10 mouse cellular contexts compared by ENCODE assay signal in genomic region chr13:72352641-72353181, GRCm38 (mm10).
DNase-seq lines count a peak whose midpoint lies in the region; ATAC-seq and TF ChIP-seq lines count a peak whose summit lies in the region.
"Had no signal": no experiment of that assay in that cellular context is flagged by ENCODE, and none has a peak within 500 bp of the region (broad histone marks: within the 10 kb centered on the region; RNA-seq: fewer than 3 reads in every experiment).

No protein-coding gene starts in this region.

- H3K4me2 ChIP-seq in embryonic facial prominence, embryonic 13.5 days, result peak overlapping the region; percentile 27
- H3K4me2 ChIP-seq in hindbrain, embryonic 15.5 days, result peak overlapping the region; percentile 14
- no peak overlapping the region for H3K4me2 ChIP-seq in heart, embryonic 11.5 days
- H3K4me2 ChIP-seq: heart, embryonic 13.5 days had no signal

- peaks cover 8% of the 10 kb centered on the region; the same call in 1 of the 2 replicates for H3K4me1 ChIP-seq in embryonic facial prominence, embryonic 13.5 days
- peaks cover 6% of the 10 kb centered on the region for H3K4me1 ChIP-seq in hindbrain, embryonic 15.5 days (replicated peaks)
- no peaks in the 10 kb centered on the region for H3K4me1 ChIP-seq in heart, embryonic 11.5 days (ENCODE audit: control insufficient read depth, insufficient read depth, low read length)
- H3K4me1 ChIP-seq: heart, embryonic 13.5 days had no signal

- 29% methylated on average over 18 of the region's 18 CpGs for WGBS in embryonic facial prominence, embryonic 13.5 days
- 19% methylated on average over 18 of the region's 18 CpGs for WGBS in hindbrain, embryonic 15.5 days
- 72% methylated on average over 18 of the region's 18 CpGs for WGBS in heart, embryonic 11.5 days (ENCODE audit: insufficient replicate concordance)

- CTCF ChIA-PET in Patski (lab: Charles Lee), result interaction anchor here (1.2 to 1.3 kb wide), 3 partner anchors 10 to 137 kb away, joined by 3 read pairs; no protein-coding TSS in a partner anchor

- H3K27me3 ChIP-seq in Patski, result no peaks in the 10 kb centered on the region
- peaks cover 12% of the 10 kb centered on the region; the same call in 1 of the 2 replicates for H3K27me3 ChIP-seq in embryonic facial prominence, embryonic 13.5 days
- H3K27me3 ChIP-seq in hindbrain, embryonic 15.5 days, result peaks cover 24% of the 10 kb centered on the region
- no peaks in the 10 kb centered on the region for H3K27me3 ChIP-seq in heart, embryonic 11.5 days (ENCODE audit: control insufficient read depth, insufficient read depth, low read length)

- in situ Hi-C loops in Patski (cut with MboI; ENCODE audit: low pct_unique_long_range_greater_than_20kb), result loop anchor here (5.0 to 25.0 kb wide), 3 partner anchors 270 to 1090 kb away; partner anchors contain the start of gene Irx1

- no peak overlapping the region for H3K9ac ChIP-seq in embryonic facial prominence, embryonic 13.5 days
- no peak overlapping the region for H3K9ac ChIP-seq in hindbrain, embryonic 15.5 days
- no peak overlapping the region for H3K9ac ChIP-seq in heart, embryonic 11.5 days (ENCODE audit: low read depth, low read length)
- H3K9ac ChIP-seq: heart, embryonic 13.5 days had no signal

- H3K9me3 ChIP-seq in embryonic facial prominence, embryonic 13.5 days, result no peaks in the 10 kb centered on the region
- H3K9me3 ChIP-seq in hindbrain, embryonic 15.5 days, result no peaks in the 10 kb centered on the region
- no peaks in the 10 kb centered on the region for H3K9me3 ChIP-seq in heart, embryonic 11.5 days (replicated peaks; ENCODE audit: control insufficient read depth, low read length)
- H3K9me3 ChIP-seq: heart, embryonic 13.5 days had no signal

- no peak for TF ChIP-seq CTCF in Patski (IDR thresholded peaks at IDR 0.05)

- POLR2A ChIA-PET in Patski (lab: Charles Lee), result no interaction called here

- no peak overlapping the region for H3K4me3 ChIP-seq in embryonic facial prominence, embryonic 13.5 days
- no peak overlapping the region for H3K4me3 ChIP-seq in hindbrain, embryonic 15.5 days
- no peak overlapping the region for H3K4me3 ChIP-seq in heart, embryonic 11.5 days (ENCODE audit: low read depth, low read length)
- H3K4me3 ChIP-seq: heart, embryonic 13.5 days had no signal

- no peaks in the 10 kb centered on the region for H3K36me3 ChIP-seq in embryonic facial prominence, embryonic 13.5 days
- no peaks in the 10 kb centered on the region for H3K36me3 ChIP-seq in hindbrain, embryonic 15.5 days
- H3K36me3 ChIP-seq in heart, embryonic 11.5 days (ENCODE audit: control insufficient read depth, insufficient read depth, low read length), result no peaks in the 10 kb centered on the region
- H3K36me3 ChIP-seq: heart, embryonic 13.5 days had no signal

- H3K27ac ChIP-seq in embryonic facial prominence, embryonic 13.5 days, result no peak overlapping the region
- no peak overlapping the region for H3K27ac ChIP-seq in hindbrain, embryonic 15.5 days (replicated peaks)
- no peak overlapping the region for H3K27ac ChIP-seq in heart, embryonic 11.5 days (ENCODE audit: low read depth, low read length)
- H3K27ac ChIP-seq: heart, embryonic 13.5 days had no signal

- peak; percentile 77 for DNase-seq in Patski (ENCODE audit: low read depth, low spot score)
- DNase-seq in lung, postnatal 14 days, result peak; percentile 24
- DNase-seq in adrenal gland, postnatal 25 days, result no peak
- DNase-seq in testis, postnatal 10 days (ENCODE audit: low spot score), result no peak
- DNase-seq in spleen, adult 18-20 months, result no peak
- DNase-seq: thymus, postnatal 25 days had no signal

- peak; percentile 95 for ATAC-seq in Patski
- ATAC-seq in embryonic facial prominence, embryonic 13.5 days (ENCODE audit: insufficient number of reproducible peaks, insufficient read depth, low FRiP score, low TSS enrichment, low read depth), result peak; percentile 64; the same call in 1 of the 2 replicates
- ATAC-seq in hindbrain, embryonic 15.5 days (ENCODE audit: low FRiP score, low read depth), result peak; percentile 69; the same call in 1 of the 2 replicates
- no peak for ATAC-seq in heart, embryonic 11.5 days (replicated peaks; ENCODE audit: insufficient number of reproducible peaks, low FRiP score, low TSS enrichment)

Comparison
In these comparisons a context has a peak if more than half of its experiments do, and no peak if none do; other contexts are left out.
1. DNase-seq: peak in Patski (single experiment) and lung, postnatal 14 days (single experiment); none in adrenal gland, postnatal 25 days (single experiment), testis, postnatal 10 days (single experiment) and spleen, adult 18-20 months (0 of 2).